Mouse (Mus musculus) layer of hippocampus, postnatal 14 days (tissue): ENCODE measurements around the gene Tex29. TPM values are rescaled to one million over a fixed set of nuclear protein-coding genes. Genes with fewer than 3 reads are reported as not detected.

Experiments
- DNase-seq, 2 experiments: peaks; one replicate each; pipeline ENCODE4 v3.0.0; 2021 to 2022; ENCODE audit warnings: low spot score in 2 of 2, mixed read lengths in 1 of 2
- total RNA-seq, 2 experiments: library from RNA; stranded (reverse); gene quantifications; 2 replicates each; pipeline ENCODE4 v1.2.3; 2021

The Tex29 gene
- total RNA-seq, 2 experiments from 2014 or later = 0.86 TPM; not detected in 1

DNA sequence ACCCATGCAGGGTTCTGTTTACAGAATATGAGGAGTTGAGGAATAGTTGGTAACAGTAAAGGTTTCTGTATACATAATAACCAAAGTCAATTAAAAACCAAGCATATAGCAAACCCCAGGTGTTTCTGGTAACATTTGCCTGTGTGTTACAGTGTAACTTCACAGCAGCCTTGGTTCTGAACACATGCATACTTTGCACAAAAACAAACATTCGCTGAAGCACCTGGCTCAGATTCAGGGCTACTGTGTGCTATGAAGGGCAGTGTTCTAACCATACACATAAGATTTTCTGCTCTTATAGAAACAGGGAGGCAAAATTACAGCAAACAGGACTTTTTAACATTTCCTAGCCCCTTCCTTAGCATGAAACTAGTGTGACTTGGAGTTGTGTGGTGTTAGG, 58.5 kb downstream of the Tex29 start:
- DNase-seq = no peak

Other genes starting within 250 kb of the Tex29 start
- 10 to 100 TPM; 63.1 to 65.3 TPM for gene Ankrd10, start 204.7 kb upstream of the Tex29 start, total RNA-seq
- not detected for gene 1700016D06Rik, start 139.4 kb upstream of the Tex29 start, total RNA-seq
- 100 to 1,000 TPM; 153 to 157 TPM for gene Arhgef7, start 112.8 kb upstream of the Tex29 start, total RNA-seq